Mouse (Mus musculus): ENCODE data around the gene Anapc1.
"Not testable (repeated sequence)": the region's sequence is repeated elsewhere in the genome, so short reads cannot be mapped to it uniquely, and the experiment has no call there.

DNA sequence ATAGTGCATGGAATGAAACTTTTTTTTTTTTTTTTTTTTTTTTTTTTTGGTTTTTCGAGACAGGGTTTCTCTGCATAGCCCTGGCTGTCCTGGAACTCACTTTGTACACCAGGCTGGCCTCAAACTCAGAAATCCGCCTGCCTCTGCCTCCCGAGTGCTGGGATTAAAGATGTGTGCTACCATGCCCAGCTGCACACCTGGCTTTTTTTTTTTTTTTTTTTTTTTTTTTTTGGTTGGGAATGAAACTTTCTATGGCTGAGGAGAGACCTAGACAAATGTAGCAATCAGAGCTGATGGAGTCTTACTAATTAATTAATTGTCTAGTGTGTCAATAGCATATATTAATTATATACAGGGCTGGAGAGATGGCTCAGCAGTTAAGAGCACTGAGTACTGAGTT is 6.6 kb upstream of the Anapc1 start:
- not testable (repeated sequence) for TF ChIP-seq POLR2AphosphoS5 (IDR thresholded peaks at IDR 0.05; ENCODE audit: borderline replicate concordance, low read depth, low read length); CTCF (IDR thresholded peaks at IDR 0.05 in 2 of 3, conservative IDR thresholded peaks at IDR 0.05 in 1 of 3; ENCODE audit: control insufficient read depth in 1 of 3, insufficient read depth in 1 of 3, low read depth in 2 of 3, low read length in 3 of 3, poor library complexity in 1 of 3, severe bottlenecking in 1 of 3)

Data from MEL (cell line).